Mouse (Mus musculus) embryo, embryonic 10 days (tissue): ENCODE measurements around the gene Etfb.

Source experiments
- DNase-seq: peaks from one replicate; pipeline ENCODE4 v3.0.0-alpha.2; 2015; ENCODE audit warnings: low spot score

Etfb gene

DNA sequence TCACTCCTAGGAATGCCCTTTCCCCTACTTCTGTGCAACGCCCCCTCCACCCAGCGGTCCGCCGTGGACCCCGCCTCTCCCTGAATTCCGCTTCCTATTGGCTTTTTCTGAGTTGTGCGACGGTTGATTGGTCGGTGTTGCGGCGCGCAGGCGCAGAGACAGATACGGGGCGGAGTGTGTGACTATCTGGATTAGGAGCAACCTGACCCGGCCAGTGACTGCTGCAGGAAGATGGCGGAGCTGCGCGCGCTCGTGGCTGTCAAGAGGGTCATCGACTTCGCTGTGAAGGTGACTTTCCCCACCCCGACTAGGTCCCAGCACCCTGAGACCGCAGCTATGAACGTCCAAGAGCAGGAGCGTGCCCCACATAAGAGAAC is at the start of gene Etfb, which contains the start of gene Gm45233:
Gene Etfb, plus strand, starts transcription at position 167 of the 377 bp plus-strand sequence.
Gene Gm45233, plus strand, starts transcription at position 212 of the 377 bp plus-strand sequence.
- peak; percentile 97 for DNase-seq

GRCm38 (mm10) chr7:43399501-43399900 is 44.4 kb upstream of the Etfb start:
- no peak for DNase-seq

DNA sequence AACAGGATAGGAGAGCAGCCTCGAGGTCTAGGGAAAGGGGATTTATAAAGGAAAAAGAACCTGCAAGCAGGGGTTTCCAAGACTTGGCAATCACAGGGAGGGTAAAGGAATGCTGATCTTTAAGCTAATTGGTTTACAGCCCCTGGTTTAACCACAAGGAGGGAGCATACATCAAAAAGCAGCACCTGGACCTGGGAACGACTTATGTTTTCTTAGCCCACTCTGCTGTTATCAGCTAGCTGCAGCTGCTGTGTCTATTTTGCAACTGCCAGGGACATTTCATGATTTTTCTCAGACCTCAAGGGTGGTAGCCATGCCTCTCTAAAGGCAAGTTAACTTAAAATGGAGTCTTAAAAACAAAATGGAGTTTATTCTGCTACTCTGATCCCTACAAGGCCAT is 41.2 kb upstream of the Etfb start:
- no peak for DNase-seq

- DNase-seq = no peak
Measured at GRCm38 (mm10) chr7:43407573-43407972, 36.3 kb upstream of the Etfb start.

DNA sequence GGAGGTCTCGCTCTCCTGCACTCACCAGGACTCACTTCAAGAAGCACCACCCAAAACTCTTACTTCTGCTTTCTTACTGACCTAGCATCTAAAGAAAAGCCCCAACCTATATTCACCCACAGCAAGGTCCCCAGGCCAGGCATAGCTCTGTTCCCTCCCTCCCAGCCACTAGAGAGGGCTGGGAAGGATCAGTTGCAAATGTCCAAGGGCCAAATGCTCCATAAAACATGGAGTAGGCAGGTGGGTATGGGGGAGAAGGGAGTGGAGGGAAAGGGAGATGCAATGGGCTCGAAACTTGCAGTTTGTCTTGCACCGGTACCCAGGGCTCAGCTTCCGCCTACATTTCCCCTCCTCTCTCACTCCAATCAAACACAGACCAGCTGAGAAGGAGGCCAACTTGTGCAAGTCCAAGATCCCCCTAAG is 35.7 kb upstream of the Etfb start, which contains the start of gene Siglecg:
Gene Siglecg, plus strand, starts transcription at position 74 of the 423 bp plus-strand sequence.
- no peak for DNase-seq

DNA sequence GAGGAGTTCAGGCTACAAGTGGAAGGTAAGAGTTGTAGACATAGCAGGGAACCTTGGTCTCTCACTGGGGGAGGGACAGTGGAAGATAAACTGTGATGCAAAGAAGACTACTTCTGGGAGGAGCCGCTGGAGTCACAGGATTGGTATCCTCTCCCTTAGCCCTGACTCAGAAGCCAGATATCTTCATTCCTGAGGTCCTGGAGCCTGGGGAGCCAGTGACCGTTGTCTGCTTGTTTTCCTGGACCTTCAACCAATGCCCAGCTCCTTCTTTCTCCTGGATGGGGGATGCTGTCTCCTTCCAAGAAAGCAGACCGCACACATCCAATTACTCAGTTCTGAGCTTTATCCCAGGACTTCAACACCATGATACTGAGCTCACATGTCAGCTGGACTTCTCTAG is 34.8 kb upstream of the Etfb start:
- no peak for DNase-seq

GRCm38 (mm10) chr7:43411724-43412123 is 32.2 kb upstream of the Etfb start:
- DNase-seq = peak; percentile 14

GRCm38 (mm10) chr7:43417298-43417697 is 26.6 kb upstream of the Etfb start:
- no peak for DNase-seq

DNA sequence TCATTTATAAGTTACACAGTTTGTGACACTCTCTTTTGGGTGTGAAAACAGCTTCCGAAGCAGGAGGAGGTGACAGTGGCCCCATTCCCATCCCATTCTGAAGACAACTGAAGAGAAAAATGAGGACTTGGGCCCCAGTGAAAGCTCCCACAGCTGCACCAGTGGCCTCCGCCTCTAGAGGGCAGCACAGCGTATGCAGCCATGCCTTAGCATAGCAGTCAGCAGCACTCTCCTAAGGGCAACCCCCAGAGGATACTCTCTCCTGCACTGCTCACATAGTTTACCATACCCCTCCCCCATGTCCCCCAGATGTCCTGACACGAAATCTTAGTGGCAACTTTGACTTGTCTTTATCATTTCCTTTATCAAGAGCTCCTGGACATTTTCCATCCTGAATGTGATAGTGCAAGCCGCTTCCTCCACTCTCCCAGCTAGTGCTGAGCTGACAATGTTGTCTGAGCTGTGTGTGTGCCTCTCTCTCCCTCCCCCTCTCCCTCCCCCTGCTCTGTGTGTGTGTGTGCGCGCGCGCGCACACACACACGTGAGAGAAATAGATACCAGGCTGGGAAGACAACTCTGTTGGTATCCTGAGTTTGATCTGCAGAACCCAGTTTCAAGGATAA is 20.8 kb upstream of the Etfb start:
- peak; percentile 87 for DNase-seq

DNA sequence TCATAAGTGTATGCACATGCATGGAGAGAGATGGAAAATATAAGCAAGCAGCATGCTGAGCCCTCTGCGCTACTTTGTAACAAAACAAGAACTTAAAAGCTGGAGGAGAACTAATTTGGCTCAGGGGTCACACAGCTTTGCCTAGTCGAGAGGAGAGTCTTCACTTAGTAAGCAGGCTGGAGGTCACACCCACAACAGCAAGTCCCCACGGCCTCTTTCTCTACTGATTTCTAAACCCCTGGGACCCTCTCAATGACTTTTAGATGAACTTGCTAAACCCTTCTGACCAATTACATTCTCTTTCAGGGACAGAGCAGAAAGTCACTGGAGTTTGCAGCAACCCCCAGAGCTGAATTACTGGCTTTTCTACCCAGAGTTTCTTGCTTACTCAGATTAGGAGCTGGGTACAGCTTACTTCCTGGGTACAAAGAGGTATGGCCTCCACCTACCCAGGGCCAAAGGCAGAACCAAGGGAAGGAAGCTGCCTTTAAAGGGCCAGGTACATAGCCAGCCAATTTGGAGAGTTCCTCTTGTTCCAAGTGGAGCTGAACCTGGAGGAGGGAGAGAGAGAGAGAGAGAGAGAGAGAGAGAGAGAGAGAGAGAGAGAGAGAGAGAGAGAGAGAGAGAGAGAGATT is 19.8 kb upstream of the Etfb start:
- DNase-seq = no peak

DNA sequence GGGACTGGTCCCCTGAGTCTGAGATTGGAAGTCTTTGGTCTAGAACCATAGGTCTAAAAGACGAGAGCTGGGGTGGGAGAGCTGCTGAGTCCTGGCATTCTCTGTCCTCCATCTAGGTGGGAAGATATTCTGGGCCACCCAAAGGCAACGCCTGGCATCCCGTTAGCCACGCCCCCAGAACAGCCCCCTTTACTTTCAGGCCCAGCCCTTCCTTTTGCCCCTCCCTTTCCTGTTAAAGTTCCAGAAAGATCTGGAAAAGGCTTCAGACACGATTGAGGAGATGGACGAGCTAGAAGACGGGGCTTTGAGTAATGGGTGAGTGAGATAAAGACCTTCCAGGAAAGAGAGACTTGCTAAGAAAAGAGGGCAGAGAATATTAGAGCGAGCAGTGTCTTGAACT is 16.5 kb upstream of the Etfb start, which contains the start of gene Lim2:
Gene Lim2, plus strand, starts transcription at position 265 of the 400 bp plus-strand sequence.
- DNase-seq = no peak

GRCm38 (mm10) chr7:43429500-43429899 is 14.4 kb upstream of the Etfb start:
- no peak for DNase-seq

DNA sequence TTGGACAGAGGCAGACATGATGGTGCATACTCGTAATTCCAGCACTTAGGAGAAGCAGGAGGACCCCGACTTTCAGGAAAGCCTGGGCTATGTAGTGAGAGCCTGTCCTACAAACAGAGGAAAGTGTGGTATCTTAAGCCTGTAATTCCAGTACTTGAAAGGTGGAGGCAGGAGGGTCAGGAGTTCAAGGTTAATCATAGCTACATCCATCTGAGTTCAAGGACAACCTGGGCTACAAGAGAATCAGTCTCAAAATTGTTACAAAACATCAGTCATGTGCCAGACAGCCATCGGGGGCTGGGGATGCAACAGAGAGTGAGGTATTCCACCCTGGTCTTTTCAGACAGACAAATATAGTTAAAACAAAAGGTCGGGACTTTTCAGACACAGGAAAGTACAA is 11.0 kb upstream of the Etfb start:
- no peak for DNase-seq

- no peak for DNase-seq
Measured at GRCm38 (mm10) chr7:43434676-43435075, 9.2 kb upstream of the Etfb start.

DNA sequence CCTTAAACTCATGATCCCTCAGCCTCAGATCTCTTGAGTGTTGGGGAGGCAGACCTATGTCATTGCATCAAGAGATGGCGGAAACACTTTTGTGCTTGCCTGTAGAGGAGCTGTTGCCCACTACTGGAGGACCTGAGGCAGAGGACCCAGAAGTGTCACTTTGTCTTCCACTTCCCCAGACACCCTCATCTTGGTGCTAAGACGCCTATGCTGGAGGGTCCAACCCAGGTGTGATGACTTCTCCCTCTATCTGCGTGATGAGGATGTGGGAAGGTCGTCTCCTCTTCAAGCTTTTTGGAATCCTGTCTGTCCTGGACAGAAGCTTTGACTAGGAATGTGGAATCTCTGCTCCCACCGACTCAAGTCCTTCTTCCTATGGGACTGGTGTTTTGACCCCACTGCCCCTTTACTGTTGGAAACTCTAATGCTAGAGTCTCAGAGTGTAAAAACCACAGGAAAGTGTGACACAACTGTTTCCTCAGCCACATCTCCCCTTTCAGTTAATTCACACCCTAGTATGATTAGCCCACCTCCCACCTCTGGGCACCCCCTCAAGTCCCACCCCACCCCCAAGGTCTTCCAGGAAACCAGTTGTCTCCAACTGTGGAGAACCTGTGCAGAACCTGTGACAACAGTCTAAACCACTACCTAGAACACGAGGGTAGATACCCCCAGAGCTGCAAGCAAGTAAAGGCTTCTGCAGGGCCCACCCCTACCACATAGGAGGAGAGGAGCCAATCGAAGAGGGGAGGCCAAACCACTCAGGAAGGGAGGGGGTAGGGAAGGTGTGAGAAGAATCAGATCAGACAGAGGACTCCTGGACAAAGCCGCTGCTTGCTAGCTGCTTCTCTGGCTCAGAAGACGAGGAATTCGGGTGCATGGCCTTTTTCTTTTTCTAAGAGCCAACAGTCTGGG is 7.3 kb upstream of the Etfb start, which contains the start of gene Nkg7:
Gene Nkg7, plus strand, starts transcription at position 733 of the 915 bp plus-strand sequence.
- no peak for DNase-seq

DNA sequence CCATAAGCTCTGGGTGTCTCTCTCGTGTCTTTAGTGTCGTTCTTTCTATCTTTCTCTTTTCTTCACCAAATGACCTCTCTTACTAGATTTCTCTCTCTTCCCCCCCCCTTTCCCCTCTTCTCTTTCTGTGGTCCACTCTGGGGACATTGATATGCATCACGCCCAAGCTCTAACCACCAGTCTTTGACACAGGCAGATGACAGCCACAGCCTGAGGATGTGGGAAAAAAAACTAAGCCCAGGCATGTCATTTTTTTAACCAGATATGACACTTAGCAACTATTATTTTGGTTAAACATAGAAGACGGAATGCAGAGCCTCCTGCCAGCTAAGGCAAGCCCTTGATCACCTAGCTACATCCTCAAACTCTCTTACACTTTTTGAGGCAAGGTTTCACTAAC is 5.3 kb upstream of the Etfb start:
- no peak for DNase-seq

GRCm38 (mm10) chr7:43440482-43440881 is 3.4 kb upstream of the Etfb start, which contains the start of gene Cldnd2:
Cldnd2 (plus strand) TSS chr7:43440782.
- DNase-seq = no peak

GRCm38 (mm10) chr7:43441071-43441470 is 2.8 kb upstream of the Etfb start:
- no peak for DNase-seq

DNA sequence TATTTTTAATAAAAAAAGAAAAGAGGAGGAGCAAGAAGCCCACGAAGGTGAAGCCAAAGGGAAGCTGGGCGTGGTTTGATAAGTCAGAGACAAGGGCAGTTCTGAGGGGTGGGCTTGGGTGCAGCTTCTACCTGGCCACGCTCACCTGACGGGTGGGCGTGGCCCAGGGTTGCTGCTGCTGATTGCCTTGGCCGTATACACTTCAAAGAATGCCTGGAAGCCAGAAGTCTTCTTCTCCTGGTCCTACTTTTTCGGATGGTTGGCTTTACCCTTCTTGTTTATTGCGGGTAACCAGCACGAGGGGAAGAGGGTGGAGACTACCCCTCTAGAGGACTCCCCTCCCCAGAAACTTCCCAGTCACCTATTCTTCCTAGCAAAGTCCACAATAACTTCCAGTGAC is 1.2 kb upstream of the Etfb start:
- no peak for DNase-seq

- DNase-seq = peak; percentile 76
Measured at GRCm38 (mm10) chr7:43443126-43443916, 562 bp upstream of the Etfb start.

DNA sequence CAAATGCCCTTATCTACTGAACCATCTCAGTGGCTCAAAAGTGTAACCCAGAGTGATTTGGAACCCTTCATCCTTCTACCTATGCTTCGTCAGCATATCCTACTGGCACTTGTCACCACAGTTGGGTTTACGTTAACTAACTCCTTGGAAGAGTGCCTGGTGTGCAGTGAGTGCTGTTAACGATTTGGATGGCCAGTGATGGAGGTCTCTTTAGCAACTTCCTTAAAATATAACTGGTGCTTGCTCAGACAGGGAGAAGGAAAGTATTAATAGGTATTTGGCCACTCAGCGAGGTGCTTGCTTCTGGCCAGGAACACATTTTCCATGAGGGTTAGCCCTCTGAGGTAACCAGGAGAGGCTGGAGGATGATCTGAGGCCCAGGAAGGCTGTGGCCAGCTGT is 3.9 kb downstream of the Etfb start:
- no peak for DNase-seq

- DNase-seq = no peak
Measured at GRCm38 (mm10) chr7:43448246-43448645, 4.4 kb downstream of the Etfb start.
